Comparison of ENCODE assay signal across 22 mouse cellular contexts in genomic region chr1:126209131-126209530, GRCm38 (mm10).
A peak's percentile ranks its signal among the peaks of the same experiment; 100 is the strongest.
DNase-seq lines count a peak whose midpoint lies in the region; ATAC-seq and TF ChIP-seq lines count a peak whose summit lies in the region.
"Had no signal": no experiment of that assay in that cellular context is flagged by ENCODE, and none has a peak within 500 bp of the region (broad histone marks: within the 10 kb centered on the region; RNA-seq: fewer than 3 reads in every experiment).

No protein-coding gene starts in this region.

- H3K4me1 ChIP-seq in forebrain, embryonic 13.5 days, result peaks cover 9% of the 10 kb centered on the region; the same call in 1 of the 2 replicates
- H3K4me1 ChIP-seq in forebrain, embryonic 10.5 days, result no peaks in the 10 kb centered on the region; the same call in 1 of the 2 replicates
- H3K4me1 ChIP-seq in midbrain, embryonic 14.5 days (ENCODE audit: control insufficient read depth, insufficient read depth, low read length), result no peaks in the 10 kb centered on the region
- no peaks in the 10 kb centered on the region for H3K4me1 ChIP-seq in midbrain, embryonic 13.5 days (replicated peaks)
- H3K4me1 ChIP-seq in cerebellum, adult 2 months (ENCODE audit: control insufficient read depth, insufficient read depth, low read length), result no peaks in the 10 kb centered on the region
- H3K4me1 ChIP-seq: embryonic facial prominence, embryonic 15.5 days; hindbrain, embryonic 12.5 days; limb, embryonic 13.5 days; liver, embryonic 13.5 days; midbrain, embryonic 10.5 days had no signal

- no peak overlapping the region for H3K4me2 ChIP-seq in forebrain, embryonic 13.5 days
- H3K4me2 ChIP-seq in midbrain, embryonic 14.5 days (ENCODE audit: low read length), result no peak overlapping the region
- no peak overlapping the region for H3K4me2 ChIP-seq in midbrain, embryonic 13.5 days (replicated peaks)
- H3K4me2 ChIP-seq: embryonic facial prominence, embryonic 15.5 days; hindbrain, embryonic 12.5 days; limb, embryonic 13.5 days; liver, embryonic 13.5 days; lung, embryonic 14.5 days had no signal

- no peak for DNase-seq in forebrain, embryonic 10.5 days (ENCODE audit: extremely low spot score, low spot score)
- peak; percentile 9 for DNase-seq in midbrain, embryonic 14.5 days
- DNase-seq in layer of hippocampus, adult 18-20 months (ENCODE audit: low spot score in 2 of 2), result peak; percentile 54 to 68
- DNase-seq in layer of hippocampus, postnatal 36 days, result peak; percentile 33 to 37
- DNase-seq in cerebellum, adult 2 months, result no peak
- DNase-seq: adrenal gland, adult 8-10 months; cerebellum, adult 11 months; cerebellum, postnatal 14 days; heart, postnatal 10 days; kidney, adult 8-10 months; kidney, postnatal 14 days; liver, embryonic 13.5 days; lung, embryonic 14.5 days; thymus, adult 18-20 months had no signal

- H3K9ac ChIP-seq in forebrain, embryonic 13.5 days, result no peak overlapping the region
- no peak overlapping the region for H3K9ac ChIP-seq in midbrain, embryonic 14.5 days (replicated peaks; ENCODE audit: low read length)
- H3K9ac ChIP-seq in midbrain, embryonic 13.5 days (replicated peaks), result no peak overlapping the region
- H3K9ac ChIP-seq: embryonic facial prominence, embryonic 15.5 days; hindbrain, embryonic 12.5 days; limb, embryonic 13.5 days; liver, embryonic 13.5 days; lung, embryonic 14.5 days had no signal

- H3K4me3 ChIP-seq in forebrain, embryonic 13.5 days, result no peak overlapping the region
- H3K4me3 ChIP-seq in forebrain, embryonic 10.5 days, result no peak overlapping the region
- H3K4me3 ChIP-seq in midbrain, embryonic 14.5 days (replicated peaks; ENCODE audit: low read depth, low read length), result no peak overlapping the region
- H3K4me3 ChIP-seq in midbrain, embryonic 13.5 days (replicated peaks), result no peak overlapping the region
- no peak overlapping the region for H3K4me3 ChIP-seq in cerebellum, adult 2 months (replicated peaks; ENCODE audit: insufficient read depth, low read depth, low read length)
- H3K4me3 ChIP-seq: embryonic facial prominence, embryonic 15.5 days; hindbrain, embryonic 12.5 days; limb, embryonic 13.5 days; liver, embryonic 13.5 days; midbrain, embryonic 10.5 days had no signal

- WGBS in forebrain, embryonic 13.5 days, result 55% methylated on average over 7 of the region's 7 CpGs
- 87% methylated on average over 7 of the region's 7 CpGs for WGBS in forebrain, embryonic 10.5 days
- WGBS in midbrain, embryonic 14.5 days, result 80% methylated on average over 7 of the region's 7 CpGs
- 81% methylated on average over 7 of the region's 7 CpGs for WGBS in midbrain, embryonic 13.5 days
- WGBS in cerebellum, adult 2 months, result 51% methylated on average over 7 of the region's 7 CpGs

- H3K36me3 ChIP-seq in forebrain, embryonic 13.5 days (ENCODE audit: poor library complexity, severe bottlenecking), result peaks cover 1% of the 10 kb centered on the region; the same call in 1 of the 2 replicates
- H3K36me3 ChIP-seq in forebrain, embryonic 10.5 days (replicated peaks), result no peaks in the 10 kb centered on the region
- no peaks in the 10 kb centered on the region for H3K36me3 ChIP-seq in midbrain, embryonic 14.5 days (ENCODE audit: control insufficient read depth, insufficient read depth, low read length)
- no peaks in the 10 kb centered on the region for H3K36me3 ChIP-seq in midbrain, embryonic 13.5 days
- H3K36me3 ChIP-seq: embryonic facial prominence, embryonic 15.5 days; hindbrain, embryonic 12.5 days; limb, embryonic 13.5 days; liver, embryonic 13.5 days had no signal

- no peak for TF ChIP-seq CTCF in cerebellum, adult 2 months (IDR thresholded peaks at IDR 0.05; ENCODE audit: borderline replicate concordance, insufficient read depth, low read depth, low read length)

- TF ChIP-seq POLR2A in cerebellum, adult 2 months (IDR thresholded peaks at IDR 0.05; ENCODE audit: borderline replicate concordance, insufficient read depth, low read length), result no peak

- H3K27me3 ChIP-seq in forebrain, embryonic 13.5 days, result no peaks in the 10 kb centered on the region
- no peaks in the 10 kb centered on the region for H3K27me3 ChIP-seq in forebrain, embryonic 10.5 days (ENCODE audit: poor library complexity, severe bottlenecking)
- H3K27me3 ChIP-seq in midbrain, embryonic 14.5 days (ENCODE audit: control insufficient read depth, insufficient read depth, low read length), result no peaks in the 10 kb centered on the region
- H3K27me3 ChIP-seq in midbrain, embryonic 13.5 days, result no peaks in the 10 kb centered on the region
- H3K27me3 ChIP-seq in cerebellum, adult 2 months (ENCODE audit: control insufficient read depth, insufficient read depth, low read length), result no peaks in the 10 kb centered on the region
- H3K27me3 ChIP-seq: embryonic facial prominence, embryonic 15.5 days; hindbrain, embryonic 12.5 days; limb, embryonic 13.5 days; liver, embryonic 13.5 days had no signal

- H3K27ac ChIP-seq in forebrain, embryonic 13.5 days, result no peak overlapping the region
- no peak overlapping the region for H3K27ac ChIP-seq in forebrain, embryonic 10.5 days
- H3K27ac ChIP-seq in midbrain, embryonic 14.5 days (replicated peaks; ENCODE audit: low read depth, low read length), result no peak overlapping the region
- H3K27ac ChIP-seq in midbrain, embryonic 13.5 days, result no peak overlapping the region
- H3K27ac ChIP-seq in cerebellum, adult 2 months (ENCODE audit: insufficient read depth, low read length), result no peak overlapping the region
- H3K27ac ChIP-seq: embryonic facial prominence, embryonic 15.5 days; hindbrain, embryonic 12.5 days; limb, embryonic 13.5 days; liver, embryonic 13.5 days; macrophage; midbrain, embryonic 10.5 days had no signal

- H3K9me3 ChIP-seq in forebrain, embryonic 13.5 days (replicated peaks), result no peaks in the 10 kb centered on the region
- no peaks in the 10 kb centered on the region for H3K9me3 ChIP-seq in forebrain, embryonic 10.5 days
- H3K9me3 ChIP-seq in midbrain, embryonic 14.5 days (ENCODE audit: control insufficient read depth, low read length), result no peaks in the 10 kb centered on the region
- H3K9me3 ChIP-seq in midbrain, embryonic 13.5 days, result no peaks in the 10 kb centered on the region
- H3K9me3 ChIP-seq: embryonic facial prominence, embryonic 15.5 days; hindbrain, embryonic 12.5 days; limb, embryonic 13.5 days; liver, embryonic 13.5 days; midbrain, embryonic 10.5 days had no signal

- ATAC-seq in forebrain, embryonic 13.5 days, result peak; percentile 48; the same call in 1 of the 2 replicates
- ATAC-seq in midbrain, embryonic 14.5 days (ENCODE audit: low FRiP score, low TSS enrichment), result no peak
- ATAC-seq in midbrain, embryonic 13.5 days, result no peak
- ATAC-seq in activated CD4-positive, CD25-positive, alpha-beta regulatory T cell, adult 4 months, result no peak

Comparison
In these comparisons a context has a peak if more than half of its experiments do, and no peak if none do; other contexts are left out.
1. DNase-seq: peak in midbrain, embryonic 14.5 days (single experiment), layer of hippocampus, adult 18-20 months (2 of 2) and layer of hippocampus, postnatal 36 days (2 of 2); none in forebrain, embryonic 10.5 days (single experiment) and cerebellum, adult 2 months (0 of 2).